Mouse (Mus musculus) layer of hippocampus, adult 11-12 months (tissue): ENCODE data around the gene Ttc21a.

ENCODE experiments used
- DNase-seq: peaks from one replicate; pipeline ENCODE4 v3.0.0; 2022; ENCODE audit warnings: low spot score

Ttc21a gene

DNA sequence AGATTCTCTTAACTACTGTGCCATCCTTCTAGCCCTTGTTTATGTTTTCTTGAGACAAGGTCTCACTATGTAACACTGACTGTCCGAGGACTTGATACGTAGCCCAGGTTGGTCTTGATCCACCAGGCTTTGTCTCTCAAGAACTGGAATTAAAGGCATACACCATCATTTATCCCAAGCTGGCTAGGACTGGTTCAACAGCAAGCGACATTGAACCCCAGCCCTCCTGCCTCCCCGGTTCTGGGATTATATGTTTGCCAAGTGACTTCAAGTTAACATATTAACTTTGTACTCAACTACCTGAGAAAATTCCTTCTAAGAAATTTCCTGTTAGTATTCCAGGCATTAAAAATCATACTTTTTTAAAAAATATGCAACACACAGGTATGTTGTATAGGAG is 37.9 kb downstream of the Ttc21a start:
- DNase-seq, result no peak

DNA sequence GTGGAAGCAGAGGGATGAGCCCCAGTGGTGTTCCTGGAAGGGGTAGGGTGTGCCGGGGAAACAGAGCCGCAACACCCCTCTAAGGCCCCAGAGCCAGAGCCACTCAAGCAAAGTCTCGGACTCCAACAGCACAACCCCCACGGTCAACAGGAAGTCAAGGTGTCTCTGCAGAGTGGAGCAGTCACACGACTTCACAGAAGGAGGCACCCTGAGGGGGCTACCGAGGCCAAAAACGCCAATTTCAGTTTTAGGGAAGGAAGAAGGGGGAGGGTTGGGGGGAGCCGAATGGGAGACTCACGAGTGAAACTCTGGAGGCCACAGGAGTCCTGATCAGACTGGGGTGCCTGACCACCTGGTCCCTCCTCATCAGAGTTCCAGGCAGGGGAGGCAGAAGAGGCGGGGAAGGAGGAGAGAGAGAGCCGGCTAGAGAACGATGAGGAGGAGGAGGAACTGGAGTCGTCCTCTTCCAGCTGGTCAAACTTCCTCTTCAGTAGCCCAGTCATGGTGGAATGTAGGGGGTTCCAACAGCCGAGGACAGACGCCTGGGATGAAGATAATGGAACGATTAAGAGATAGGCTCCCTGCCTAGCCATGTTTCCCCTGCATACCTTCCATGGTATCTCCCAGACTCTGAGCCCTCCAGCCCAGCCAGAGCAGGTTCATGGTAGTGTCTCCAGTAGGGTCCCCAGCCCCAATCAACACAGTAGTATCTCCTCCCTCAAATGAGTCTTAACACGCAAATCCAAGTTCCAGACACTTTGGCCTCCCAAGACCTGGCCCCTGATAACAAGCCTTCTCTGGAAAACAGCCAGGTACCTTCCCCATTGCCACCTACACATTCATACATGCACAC is 39.5 kb downstream of the Ttc21a start:
- no peak for DNase-seq

DNA sequence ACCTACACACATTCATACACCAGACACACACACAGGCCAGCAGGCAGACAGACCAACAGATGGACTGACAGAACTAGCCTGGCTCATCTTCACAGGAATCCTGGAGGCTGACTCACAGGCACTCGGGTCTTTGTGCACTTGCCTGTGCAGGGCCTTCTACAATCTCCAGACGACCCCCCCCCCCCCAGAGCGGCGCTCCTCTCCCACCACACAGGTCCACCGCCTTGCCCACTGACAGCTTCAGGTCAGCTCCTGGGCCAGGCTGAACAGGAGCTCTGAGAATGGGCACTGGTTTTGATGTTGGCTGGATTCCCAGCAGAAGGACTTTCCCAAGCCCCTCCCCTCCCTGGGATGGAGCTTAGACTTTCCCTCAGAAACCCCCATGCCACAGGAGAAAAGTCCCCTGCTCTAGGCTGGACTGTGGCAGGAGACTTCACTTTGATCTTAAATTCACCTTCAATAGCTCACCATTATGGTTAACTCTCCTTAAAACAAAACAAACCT is 40.2 kb downstream of the Ttc21a start:
- peak; percentile 58 for DNase-seq

DNA sequence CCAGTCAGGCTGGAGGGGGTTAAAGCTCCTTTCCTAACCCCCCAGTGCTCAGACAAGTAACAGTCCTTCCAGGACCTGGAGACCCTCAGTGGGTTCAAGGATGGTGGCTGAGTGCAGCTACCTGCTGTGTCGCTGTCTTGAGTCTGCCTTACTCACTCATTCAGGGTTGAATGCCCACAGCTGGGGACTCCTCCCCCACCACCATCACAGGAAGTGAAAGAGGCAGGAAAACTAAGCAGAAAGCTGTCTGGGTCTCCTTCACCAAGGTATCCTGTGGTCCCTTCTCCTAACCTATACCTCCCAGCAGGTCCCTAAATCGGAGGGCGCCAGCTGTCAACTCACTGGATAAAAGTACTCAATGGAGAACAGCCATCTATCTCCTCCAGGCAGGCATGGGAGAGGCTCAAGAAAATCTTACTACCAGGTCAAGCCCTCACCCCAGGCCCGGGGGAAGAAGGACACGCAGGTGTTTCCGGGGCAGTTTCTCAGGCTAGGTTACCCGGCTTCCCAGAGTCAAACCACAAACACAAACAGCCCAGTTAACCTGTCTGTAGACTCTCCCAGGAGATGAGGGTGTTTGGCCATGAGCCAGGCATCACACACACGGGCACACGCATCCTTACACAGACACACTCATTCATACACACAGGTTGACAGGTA is 40.9 kb downstream of the Ttc21a start:
- DNase-seq, result no peak

DNA sequence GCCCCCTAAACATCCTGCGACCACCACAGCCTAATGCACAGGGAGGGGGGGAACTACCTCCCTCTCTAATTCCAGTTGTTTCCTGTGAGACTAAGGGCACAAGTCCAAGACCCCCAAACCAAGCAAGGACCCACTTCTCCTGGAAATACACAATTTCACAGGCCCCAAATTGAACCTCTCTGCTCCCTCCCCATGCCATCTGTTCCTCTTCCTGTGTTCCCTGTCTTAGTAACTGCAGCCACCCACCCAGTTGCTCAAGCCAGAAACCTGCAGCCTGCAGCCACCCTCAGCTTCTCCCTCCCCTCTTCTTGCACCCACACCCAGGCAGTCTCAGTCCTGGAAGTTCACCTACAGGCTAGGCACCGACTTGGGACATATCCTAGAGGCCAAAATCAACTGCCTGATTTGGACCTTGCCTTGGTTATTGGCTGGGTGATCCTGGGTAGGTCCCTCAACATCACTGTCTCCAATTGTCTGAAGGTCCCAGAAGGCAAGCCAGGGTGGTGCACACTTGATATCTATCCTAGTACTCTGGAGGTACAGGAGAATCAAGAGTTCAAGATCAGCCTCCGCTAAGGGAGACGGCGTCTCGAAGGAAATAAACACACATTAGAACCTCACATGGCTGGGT is 41.5 kb downstream of the Ttc21a start:
- peak; percentile 60 for DNase-seq

DNA sequence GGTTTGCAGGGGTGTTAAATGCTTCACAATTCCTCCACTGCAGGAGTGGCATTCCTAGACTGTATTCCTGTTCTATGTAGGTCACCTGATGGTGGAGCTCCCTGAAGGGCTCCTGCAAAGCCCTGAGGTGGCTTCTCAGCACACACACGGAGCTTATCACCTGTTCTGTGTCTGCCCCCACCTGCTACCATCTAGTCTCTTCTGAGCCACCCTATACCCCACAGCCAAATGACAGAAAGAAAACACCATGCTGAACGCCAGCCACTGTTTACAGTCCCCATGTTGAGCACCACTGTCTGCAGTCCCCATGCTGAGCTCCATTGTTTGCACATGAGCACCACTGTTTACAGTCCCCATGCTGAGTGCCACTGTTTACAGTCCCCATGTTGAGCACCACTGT is 42.3 kb downstream of the Ttc21a start:
- DNase-seq, result no peak

DNA sequence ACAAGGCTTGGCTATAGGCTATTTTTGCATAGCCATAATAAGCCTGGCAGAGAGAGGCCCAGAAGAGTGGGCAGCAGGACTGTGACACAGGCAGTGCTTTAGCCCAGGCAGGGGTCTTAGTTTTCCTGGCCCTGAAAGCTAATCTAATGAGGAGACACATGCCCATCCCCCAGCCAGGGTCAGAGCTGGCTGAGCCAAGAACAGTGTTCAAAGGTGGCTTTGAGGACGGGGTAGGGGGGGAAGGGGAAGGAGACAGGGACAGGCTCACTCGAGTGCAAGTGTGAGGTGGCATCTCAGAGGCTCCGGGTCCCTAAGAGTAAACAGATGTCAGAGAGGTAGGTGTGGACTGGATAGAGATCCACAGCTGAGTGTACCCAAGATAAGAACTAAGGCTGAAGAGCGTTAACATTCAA is 43.4 kb downstream of the Ttc21a start:
- no peak for DNase-seq

DNA sequence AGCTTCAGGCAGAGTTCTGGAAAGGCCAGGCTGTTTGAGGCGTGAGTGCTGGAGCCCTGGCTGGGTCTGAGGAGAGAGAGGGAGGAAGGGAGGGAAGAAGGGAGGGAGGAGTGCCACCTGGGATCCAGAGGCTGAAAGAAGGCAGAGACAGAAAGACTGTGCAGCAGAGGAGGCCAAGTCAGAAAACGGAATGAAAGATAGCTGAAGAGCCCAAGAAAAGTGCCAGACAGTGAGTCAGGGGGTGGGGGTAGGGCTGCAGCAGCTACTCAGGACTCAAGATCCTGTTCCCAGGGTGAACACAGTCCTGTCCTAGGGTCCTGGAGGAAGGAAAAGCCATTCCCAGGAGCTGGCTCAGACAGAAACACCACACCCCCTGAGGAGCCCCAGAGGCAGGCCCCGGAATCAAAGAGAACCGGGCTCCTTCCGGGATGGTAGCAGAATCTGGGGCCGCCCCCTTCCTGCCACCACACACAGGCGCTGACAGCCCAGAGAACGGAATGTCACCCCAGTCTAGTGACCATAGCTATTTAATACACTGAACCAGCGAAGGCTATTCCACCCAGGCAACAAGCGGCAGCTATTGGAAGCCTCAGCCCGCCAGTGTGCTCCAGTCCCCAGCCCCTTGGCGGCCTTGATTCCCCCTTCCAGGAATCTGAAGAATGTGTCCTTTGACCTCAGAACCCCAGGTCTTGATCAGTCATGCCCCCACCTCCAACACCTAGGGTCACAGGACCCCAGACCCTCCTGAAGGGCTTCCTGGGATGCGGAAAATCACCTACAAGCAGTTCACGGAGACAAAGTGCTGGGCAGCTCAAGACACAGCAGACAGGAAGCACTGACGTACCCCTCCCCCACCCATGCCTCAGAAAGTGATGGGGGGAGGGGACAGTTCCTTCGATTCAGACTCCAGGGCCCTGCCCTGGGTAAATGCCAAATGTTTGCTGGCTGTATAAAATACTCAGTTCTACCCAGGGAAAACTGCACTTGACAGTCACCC is 44.1 kb downstream of the Ttc21a start:
- peak; percentile 60 for DNase-seq

DNA sequence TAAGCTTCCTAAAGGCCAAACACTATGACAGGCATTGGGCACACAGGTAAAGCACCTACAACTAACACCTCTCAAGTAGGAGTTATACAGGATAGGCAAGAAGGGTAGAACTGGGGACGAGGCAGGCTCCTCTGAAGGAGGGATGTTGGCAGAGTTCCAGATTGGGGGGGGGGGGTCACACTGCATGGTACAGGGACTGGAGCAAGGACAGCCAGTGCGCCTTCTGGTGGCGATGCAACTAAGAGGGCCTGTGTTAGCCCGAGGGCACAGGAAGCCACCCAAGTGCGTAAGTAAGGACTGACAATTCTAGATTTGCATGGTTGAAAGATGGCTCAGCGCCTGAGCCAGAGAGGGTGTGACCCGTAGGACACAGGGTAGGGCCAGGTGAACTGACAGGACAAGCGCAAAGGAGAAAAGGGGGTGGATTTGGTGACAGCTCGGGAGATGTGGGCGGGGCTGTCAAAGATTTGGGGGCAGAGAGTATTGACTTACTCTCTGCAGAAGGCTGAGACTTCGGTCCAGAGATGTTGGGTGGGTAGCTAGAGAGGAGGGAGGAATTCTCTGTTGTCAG is 44.9 kb downstream of the Ttc21a start:
- DNase-seq, result peak; percentile 63

DNA sequence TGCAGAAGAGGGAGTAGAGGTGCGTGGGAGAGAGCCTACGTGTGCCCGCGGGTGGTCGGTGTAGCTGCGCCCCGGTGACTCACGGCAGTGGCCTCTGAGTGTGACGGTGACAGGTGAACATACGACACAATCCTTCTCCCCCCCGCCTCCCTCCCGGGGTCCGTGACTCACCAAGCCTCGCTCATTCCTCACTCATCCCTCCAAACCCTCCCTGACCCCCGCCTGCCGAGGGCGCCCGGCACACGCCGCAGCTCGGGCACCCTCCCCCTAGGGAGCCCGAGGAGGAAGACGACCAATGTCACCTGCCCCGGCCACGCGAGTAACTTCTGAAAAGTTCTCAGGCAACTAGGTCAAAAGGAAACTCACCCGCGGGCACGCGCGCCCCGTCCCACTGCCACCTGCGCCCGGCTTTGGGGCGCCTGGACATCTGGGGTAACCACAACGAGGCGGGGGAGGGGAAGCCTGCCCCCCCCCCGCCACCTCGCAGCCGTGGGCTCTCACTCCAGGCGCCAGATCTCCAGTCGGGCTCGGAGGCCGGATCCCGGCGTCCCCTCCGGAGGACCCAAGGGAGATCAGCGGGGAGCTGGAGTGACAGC is 45.6 kb downstream of the Ttc21a start:
- no peak for DNase-seq

DNA sequence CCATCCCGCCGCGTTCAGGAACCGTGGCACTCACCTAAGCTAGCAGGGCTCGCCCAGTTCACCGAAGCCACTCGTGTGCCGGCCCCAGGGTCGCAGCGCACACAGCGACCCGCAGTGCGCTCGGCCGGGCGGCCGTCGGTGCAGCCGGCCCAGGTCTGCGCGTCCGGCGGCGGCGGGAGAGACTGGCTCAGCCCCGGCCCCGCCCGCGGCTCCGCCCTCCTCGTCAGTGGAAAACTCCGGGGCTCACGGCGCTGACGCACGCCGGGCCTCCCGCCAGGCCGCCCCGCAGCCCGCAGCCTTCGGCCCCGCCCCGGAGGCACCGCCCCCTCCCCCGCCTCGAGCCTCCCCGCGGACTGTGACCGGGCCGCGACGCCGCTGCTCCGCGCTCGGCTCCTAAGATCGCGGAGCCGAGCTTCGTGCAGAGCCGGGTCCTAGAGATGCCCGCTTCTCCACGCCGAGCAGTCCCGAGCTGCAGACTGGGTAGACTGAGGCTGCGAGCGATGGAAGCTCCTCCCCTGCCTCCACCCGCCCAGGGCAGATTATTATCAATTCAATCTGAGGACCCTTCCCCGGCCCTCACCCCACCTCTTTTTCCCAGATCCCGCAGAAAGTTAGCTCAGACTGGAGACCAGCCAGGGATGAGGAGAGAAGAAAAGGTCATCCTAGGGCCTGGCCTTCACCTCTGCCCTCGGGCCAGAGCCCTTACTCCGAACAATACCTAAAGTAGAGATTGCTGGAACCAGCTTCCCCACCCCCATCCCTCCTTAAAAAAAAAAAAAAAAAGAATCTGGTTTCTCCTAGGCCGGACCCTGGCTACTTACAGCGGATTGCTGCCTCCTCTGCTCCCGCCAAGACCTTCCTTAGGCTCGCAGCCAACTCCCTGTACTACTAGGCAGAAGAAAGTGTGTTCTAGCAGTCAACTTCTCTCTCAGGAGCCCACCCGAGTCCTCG is 46.5 kb downstream of the Ttc21a start:
- DNase-seq, result peak; percentile 88

DNA sequence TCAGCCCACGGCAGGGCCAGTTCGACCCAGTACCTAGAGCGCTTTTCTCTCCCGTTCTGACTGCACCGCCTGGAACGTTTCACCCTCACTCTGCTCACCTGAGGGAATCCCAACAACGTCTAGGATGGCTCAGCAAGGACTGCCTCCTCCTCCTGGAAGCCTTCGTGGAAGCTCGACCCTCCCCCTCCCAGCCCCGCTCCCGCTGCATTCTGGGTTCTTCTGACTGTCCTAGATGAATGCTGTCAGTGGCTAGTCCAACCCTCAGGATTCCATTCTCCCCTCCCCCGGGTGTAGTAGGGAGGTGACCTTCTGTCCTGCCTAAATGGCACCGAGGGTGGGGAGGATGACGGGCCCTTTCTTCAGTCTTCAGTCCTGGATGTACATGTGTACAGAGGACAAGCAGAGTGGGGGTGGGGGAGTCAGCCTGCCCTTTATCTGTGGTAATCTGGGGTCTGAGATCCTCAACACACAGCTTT is 47.2 kb downstream of the Ttc21a start, which contains the start of gene Csrnp1:
Gene Csrnp1, minus strand, starts transcription at position 123 of the 476 bp plus-strand sequence.
- DNase-seq, result no peak

DNA sequence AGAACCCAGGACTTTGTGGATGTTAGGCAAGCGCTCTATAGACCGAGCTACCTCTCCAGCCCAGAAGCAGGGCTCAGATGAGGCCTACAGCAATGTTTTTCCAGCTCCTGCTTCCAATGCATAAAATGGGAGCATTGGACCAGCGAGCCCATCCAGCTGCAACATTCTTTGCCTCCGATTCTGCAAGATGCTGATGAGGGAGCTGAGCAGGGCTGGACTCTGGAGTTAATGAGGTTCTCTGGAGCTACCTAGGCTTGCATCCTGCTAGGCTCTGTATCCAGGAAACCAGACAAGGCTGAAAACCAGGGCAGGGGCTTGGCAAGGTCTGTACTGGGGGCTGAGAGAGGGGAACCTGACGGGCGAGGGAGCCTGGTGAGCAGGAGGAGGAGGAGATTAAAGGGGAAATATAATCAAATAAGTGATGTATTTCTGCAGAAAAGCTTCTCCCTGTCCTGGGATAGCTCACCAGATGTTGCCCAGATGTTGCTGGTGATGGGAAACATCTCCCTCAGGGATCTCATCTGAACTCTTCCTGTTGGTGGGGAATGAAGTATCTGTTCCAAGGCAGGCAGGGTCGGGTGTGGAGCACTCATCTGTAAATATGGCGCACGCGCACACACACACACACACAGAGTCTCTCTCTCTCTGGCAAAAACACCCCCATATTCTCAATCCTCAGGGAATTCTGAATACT is 48.6 kb downstream of the Ttc21a start:
- DNase-seq, result no peak

DNA sequence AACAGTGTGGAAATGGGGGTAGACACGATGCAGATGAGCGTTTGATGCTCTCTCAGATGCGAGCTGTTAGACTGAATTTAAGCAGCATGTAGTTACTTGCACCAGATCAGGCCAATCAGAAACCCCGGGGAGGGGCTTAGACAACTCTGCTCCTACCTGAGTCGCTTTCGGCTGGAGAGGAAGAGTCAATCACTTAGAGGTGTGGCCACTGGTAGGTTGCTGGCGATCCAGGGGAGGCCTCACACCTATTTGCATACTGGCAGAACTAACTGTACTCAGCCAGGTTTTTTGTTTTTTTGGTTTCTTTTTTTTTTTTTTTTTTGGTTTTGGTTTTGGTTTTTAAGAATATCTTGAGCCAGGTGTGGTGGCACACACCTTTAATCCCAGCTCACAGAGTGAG is 50.9 kb downstream of the Ttc21a start:
- no peak for DNase-seq

DNA sequence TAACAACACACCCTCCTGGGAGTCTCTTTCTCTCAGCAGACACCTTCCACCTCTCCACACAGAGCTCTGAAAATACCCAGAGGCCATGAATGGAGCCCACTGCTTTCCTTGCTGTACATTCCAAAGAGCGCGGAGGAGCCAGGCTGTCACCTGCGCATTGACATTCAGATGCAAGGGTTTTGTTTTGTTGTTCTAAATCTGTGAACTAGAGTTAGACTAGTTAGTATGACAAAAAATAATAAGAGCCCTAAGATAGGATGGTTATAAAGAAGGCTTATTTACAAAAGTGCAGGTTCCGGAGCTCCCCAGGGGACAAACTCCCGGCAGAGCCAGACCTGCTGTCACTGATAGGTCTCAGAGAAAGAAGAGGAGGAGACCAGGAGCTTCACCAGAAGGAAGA is 53.9 kb downstream of the Ttc21a start:
- DNase-seq, result no peak

DNA sequence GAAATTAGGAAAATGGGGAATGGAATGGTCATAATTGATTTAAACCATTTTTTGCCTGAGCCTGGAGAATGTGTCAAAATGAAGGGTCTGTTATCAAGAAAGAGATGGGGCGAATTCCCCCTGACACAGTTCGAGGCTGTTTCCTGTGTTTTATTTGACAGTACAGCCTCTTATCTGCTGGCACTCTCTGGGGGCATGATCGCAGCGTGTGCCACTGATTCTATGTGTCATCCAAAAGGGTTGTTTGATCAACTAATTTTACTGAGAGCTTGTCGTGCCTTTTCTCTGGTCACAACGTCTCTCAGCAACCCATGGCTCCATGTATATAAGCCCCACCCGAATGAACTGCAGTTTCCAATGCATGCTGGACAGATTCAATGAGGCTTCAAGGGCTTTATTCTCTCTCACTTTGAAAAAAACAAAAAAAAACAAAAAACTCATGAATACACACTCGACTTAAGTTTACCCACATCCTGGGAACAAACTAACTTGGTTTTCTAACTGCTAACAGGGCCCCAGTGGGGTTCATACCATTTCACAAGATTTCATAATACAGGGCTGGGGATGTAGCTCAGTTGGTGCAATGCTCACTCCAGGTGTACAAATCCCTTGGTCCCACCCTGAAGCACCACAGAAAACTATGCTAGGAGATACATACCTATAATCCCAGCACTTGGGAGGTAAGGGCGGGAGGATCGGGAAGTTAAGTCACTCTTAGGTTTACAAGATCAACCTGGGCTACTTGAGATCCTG is 55.9 kb downstream of the Ttc21a start:
- no peak for DNase-seq

DNA sequence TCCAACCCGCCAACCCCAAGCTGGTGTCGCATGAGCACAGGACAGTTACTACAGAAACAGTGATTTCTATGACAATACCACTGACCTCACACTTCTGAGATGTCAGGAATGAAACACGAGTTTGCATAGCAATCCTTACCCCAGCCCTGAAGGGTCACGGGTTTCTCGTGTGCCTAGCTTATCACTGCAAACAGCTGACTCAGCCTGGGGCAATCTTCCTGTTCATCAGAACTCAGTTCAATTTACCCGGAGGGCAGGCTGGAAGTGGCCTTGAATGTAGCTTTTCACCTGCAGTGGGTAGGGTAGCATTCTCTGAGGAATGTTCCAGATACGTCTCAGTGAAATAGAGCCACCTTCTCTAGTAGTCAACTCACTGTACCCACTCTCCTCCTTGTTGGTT is 56.8 kb downstream of the Ttc21a start:
- no peak for DNase-seq

DNA sequence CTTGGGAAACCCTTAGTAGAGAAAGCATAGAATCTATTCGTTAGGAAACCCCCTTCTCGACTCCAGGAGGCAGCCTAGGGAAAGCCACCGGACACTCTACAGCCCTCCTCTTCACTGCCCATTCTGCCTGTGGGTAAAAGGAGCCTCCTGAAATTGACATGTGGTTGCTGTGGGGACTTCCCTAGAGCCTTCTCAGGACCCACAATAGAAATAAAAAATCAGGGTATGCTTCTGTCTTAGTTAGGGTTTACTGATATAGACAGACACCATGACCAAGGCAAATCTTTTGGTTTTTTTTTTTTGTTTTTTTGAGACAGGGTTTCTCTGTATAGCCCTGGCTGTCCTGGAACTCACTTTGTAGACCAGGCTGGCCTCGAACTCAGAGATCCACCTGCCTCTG is 58.7 kb downstream of the Ttc21a start:
- DNase-seq, result no peak
